Mouse (Mus musculus) intestine, postnatal 0 days (tissue): ENCODE results near the gene Rnf141. TPM values are rescaled to one million over a fixed set of nuclear protein-coding genes. Genes with fewer than 3 reads are reported as not detected.

Experiments
- ATAC-seq: fragments of 200-750 bp; cut with Nextera tagmentation; 2 replicates; pipeline ENCODE4 v1.8.0; 2017; ENCODE audit warnings: mild to moderate bottlenecking, moderate TSS enrichment, moderate library complexity
- H3K27ac ChIP-seq: fragments of 300-500 bp; sonication (generic); 2 replicates; pipeline ENCODE4 v1.5.1; 2014; ENCODE audit warnings: mild to moderate bottlenecking, low read depth, low read length, moderate library complexity
- H3K27me3 ChIP-seq: fragments of 300-500 bp; sonication (generic); replicated peaks from 2 replicates; pipeline ENCODE4 v1.6.1; 2014; ENCODE audit warnings: low read length, mixed read lengths; ENCODE audit not compliant: control insufficient read depth, insufficient read depth
- H3K36me3 ChIP-seq: fragments of 300-500 bp; sonication (generic); 2 replicates; pipeline ENCODE4 v1.6.1; 2014; ENCODE audit warnings: mild to moderate bottlenecking, moderate library complexity; ENCODE audit not compliant: control insufficient read depth, insufficient read depth
- H3K4me1 ChIP-seq: fragments of 300-500 bp; sonication (generic); replicated peaks from 2 replicates; pipeline ENCODE4 v1.6.1; 2014; ENCODE audit warnings: antibody characterized with exemption, low read length, mixed read lengths; ENCODE audit not compliant: control insufficient read depth, insufficient read depth
- H3K4me2 ChIP-seq: fragments of 300-500 bp; sonication (generic); replicated peaks from 2 replicates; pipeline ENCODE4 v1.6.1; 2014; ENCODE audit warnings: low read depth, mild to moderate bottlenecking, moderate library complexity
- H3K4me3 ChIP-seq: fragments of 300-500 bp; sonication (generic); 2 replicates; pipeline ENCODE4 v1.5.1; 2014; ENCODE audit warnings: low read depth, low read length
- H3K9ac ChIP-seq: fragments of 300-500 bp; sonication (generic); 2 replicates; pipeline ENCODE4 v1.6.1; 2014; ENCODE audit warnings: mild to moderate bottlenecking, low read depth, low read length
- H3K9me3 ChIP-seq: fragments of 300-500 bp; sonication (generic); 2 replicates; pipeline ENCODE4 v1.6.1; 2016; ENCODE audit warnings: mixed run types; ENCODE audit not compliant: control insufficient read depth
- CTCF ChIP-seq: sonication (generic); IDR thresholded peaks from 2 replicates; pipeline ENCODE4 v1.5.1; 2016; ENCODE audit warnings: low read depth, mild to moderate bottlenecking, control low read depth, antibody characterized with exemption, moderate library complexity
- WGBS: fragments of 180-500 bp; shearing (Covaris S2); extraction: QIAGEN DNeasy Blood & Tissue Kit; methylation state at CpG from one replicate; pipeline ENCODE4 v1.1.7; 2014; 5-methylcytosine and 5-hydroxymethylcytosine counted together
- polyA plus RNA-seq: library from polyadenylated mRNA; unstranded; fragments of >200 nt; fragmentation: Nextera tagmentation; extraction: Ambion mirVana; gene quantifications from 2 replicates; pipeline ENCODE4 v1.2.1, GENCODE M21; 2015

Gene Rnf141
- polyA plus RNA-seq, 1 experiment from 2014 or later, result 31.0 TPM

DNA sequence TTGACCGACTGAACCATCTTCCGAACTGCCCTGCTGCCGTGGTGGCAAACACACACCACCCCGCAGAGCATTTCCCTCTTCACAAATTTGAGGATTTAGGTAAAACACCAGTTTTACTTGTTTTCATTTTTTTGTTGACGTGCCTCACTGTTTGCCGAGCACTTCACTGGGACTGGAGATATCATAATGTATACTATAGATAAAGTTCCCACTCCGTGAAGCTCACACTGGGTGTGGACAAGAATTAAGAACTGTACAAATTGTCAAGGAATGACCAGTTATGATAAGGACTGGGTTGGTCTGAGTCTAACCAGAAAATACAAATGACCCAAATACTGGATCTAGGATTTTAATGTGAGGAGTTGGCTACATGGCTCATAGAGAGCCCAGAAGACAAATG, 65.3 kb downstream of the Rnf141 start:
- Histone ChIP-seq H3K9me3 (no peaks in the 10 kb centered on the region), H3K9ac (no peak overlapping the region), H3K27ac (no peak overlapping the region), H3K4me2 (no peak overlapping the region), H3K4me3 (no peak overlapping the region), H3K27me3 (no peaks in the 10 kb centered on the region), H3K36me3 (peaks cover 3% of the 10 kb centered on the region; the same call in 1 of the 2 replicates), H3K4me1 (peaks cover 6% of the 10 kb centered on the region)
- ATAC-seq, result no peak
- TF ChIP-seq CTCF, result no peak
- WGBS, result 79% methylated on average over 7 of the region's 7 CpGs

DNA sequence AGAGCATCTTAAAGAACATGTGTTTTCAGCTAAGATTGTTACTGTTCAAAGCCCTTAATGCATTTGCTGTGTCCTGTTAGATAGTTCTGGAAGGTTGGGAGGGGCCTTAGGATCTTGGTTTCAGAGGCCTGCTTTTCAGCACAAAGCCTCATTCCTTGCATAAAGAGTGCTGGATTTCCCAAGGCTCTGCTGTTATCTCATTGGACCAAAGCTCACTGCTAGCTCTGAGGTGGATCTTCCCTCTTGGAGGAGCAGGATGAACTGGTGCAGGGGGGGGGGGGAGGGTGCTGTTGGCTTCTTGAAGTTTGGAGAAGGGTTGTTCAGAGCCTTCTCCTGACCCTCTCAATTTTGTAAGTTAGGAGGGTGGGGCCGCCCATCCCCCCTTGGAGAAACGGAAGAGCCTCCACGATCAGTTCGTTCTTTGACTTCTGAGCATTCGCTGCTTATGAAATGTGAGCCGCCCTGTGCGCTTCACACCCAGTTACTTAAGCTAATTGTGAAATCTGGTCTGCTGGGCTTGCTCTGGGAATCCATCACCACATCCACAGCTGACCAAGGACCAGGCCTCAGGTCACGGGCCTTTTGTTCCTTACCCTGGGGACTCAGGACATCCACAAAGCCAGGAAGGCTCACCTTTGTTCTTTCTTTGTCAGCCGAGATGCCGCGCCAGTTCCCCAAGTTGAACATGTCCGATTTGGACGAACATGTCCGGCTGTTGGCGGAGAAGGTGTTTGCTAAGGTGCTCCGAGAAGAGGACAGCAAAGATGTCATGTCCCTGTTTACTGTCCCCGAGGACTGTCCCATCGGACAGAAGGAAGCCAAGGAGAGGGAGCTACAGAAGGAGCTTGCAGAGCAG, 66.9 kb downstream of the Rnf141 start:
- H3K9ac ChIP-seq, result no peak overlapping the region
- H3K36me3 ChIP-seq, result peaks cover 3% of the 10 kb centered on the region; the same call in 1 of the 2 replicates
- no peak for TF ChIP-seq CTCF
- ATAC-seq, result no peak
- peaks cover 6% of the 10 kb centered on the region for H3K4me1 ChIP-seq
- no peaks in the 10 kb centered on the region for H3K27me3 ChIP-seq
- H3K4me3 ChIP-seq, result no peak overlapping the region
- 86% methylated on average over 18 of the region's 18 CpGs for WGBS
- H3K9me3 ChIP-seq, result no peaks in the 10 kb centered on the region
- no peak overlapping the region for H3K4me2 ChIP-seq
- H3K27ac ChIP-seq, result no peak overlapping the region

DNA sequence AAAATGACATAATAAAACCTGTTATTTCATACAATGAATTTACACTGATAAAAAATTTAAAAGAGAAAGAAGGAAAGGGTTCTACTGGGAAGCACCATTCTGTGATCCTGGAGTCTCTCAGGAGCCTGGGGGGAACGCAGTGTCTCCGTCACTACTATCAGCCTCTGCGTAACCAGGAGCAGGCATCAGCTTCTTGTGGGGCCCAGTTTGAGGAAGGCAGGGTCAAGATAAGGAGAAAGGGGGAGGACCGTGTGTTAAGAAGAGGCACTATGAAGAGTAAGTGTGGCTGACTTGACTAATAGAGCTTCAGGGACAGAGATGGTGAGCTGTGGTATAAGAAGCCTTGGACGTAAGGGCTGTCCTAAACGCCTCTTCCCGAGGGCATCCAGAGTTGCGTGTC, 69.6 kb downstream of the Rnf141 start:
- Histone ChIP-seq H3K27ac (no peak overlapping the region), H3K9ac (no peak overlapping the region), H3K27me3 (no peaks in the 10 kb centered on the region), H3K4me2 (no peak overlapping the region), H3K4me3 (no peak overlapping the region), H3K4me1 (peaks cover 5% of the 10 kb centered on the region), H3K9me3 (no peaks in the 10 kb centered on the region), H3K36me3 (peaks cover 3% of the 10 kb centered on the region; the same call in 1 of the 2 replicates)
- no peak for TF ChIP-seq CTCF
- ATAC-seq, result no peak
- WGBS, result 69% methylated on average over 8 of the region's 8 CpGs

DNA sequence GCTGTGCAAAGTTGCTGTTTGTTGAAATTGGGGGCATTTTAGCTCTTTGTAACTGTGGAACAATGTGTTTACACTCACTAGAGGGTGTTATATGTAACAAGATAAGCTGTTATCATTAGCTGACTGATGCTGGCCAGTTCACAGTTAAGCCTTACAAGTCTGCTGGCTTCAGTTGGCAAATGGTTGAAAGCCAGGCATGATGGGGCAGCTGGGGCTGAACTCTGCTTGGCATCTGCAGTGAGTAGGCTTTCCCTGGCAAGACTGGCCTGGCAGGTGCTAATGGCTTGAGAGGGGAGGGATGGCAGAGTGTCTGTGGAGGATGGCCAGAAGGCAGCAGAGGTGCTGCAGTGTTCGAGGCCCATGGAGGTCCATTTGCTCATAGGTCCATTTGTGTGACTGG, 70.2 kb downstream of the Rnf141 start:
- H3K4me1 ChIP-seq, result peaks cover 5% of the 10 kb centered on the region
- H3K27ac ChIP-seq, result 0 out of 2 replicates have a peak overlapping the region, but pooled peaks have one; percentile 11
- no peak for ATAC-seq
- peaks cover 3% of the 10 kb centered on the region; the same call in 1 of the 2 replicates for H3K36me3 ChIP-seq
- peak overlapping the region; percentile 35; the same call in 1 of the 2 replicates for H3K4me2 ChIP-seq
- no peak for TF ChIP-seq CTCF
- no peak overlapping the region for H3K9ac ChIP-seq
- H3K9me3 ChIP-seq, result no peaks in the 10 kb centered on the region
- H3K4me3 ChIP-seq, result no peak overlapping the region
- 86% methylated on average over 1 of the region's 1 CpGs for WGBS
- H3K27me3 ChIP-seq, result no peaks in the 10 kb centered on the region

DNA sequence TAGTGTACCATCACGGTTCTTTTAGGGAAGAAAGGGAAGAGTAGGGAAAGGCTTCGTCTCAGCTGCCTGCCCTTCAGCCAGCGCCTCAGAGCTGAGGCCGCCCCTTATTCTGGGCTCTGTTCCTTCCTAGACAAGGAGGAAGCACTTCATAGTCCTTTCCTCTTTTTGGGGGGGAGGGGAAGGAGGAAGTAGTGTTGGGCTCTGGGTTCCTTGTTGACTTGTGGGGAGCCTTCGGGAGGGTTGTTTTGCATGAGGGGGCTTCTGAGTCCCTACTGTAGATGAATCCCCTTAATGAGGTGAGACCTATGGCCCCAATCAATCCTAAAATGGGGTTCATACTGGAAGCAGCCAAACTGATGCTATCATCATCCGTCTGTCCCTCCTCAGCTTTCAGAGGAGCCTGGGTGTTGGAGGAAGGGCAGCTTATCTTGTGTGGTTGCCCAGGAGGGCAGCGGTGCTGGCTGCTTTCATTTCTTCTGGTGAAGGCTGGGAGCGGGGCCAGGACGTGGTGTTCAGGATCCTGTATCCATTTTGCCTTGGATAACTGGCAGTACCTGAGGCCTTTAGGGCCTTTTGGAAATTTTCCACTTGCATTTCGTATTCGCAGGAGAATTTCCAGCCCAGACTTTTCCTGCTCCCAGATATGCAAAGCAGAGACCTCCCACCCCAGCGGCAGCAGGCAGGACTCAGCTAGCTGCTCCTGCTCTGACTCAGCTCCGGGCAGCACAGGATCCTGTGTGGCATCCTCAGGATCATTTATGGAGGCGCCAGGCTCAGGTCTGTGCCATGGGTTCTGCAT, 70.9 kb downstream of the Rnf141 start:
- ATAC-seq, result no peak
- no peak for TF ChIP-seq CTCF
- Histone ChIP-seq H3K4me2 (peak overlapping the region; percentile 35), H3K27me3 (no peaks in the 10 kb centered on the region), H3K9me3 (no peaks in the 10 kb centered on the region), H3K9ac (no peak overlapping the region), H3K36me3 (peaks cover 3% of the 10 kb centered on the region; the same call in 1 of the 2 replicates), H3K4me1 (peaks cover 5% of the 10 kb centered on the region), H3K27ac (peak overlapping the region; percentile 11; the same call in 1 of the 2 replicates), H3K4me3 (0 out of 2 replicates have a peak overlapping the region, but pooled peaks have one; percentile 7)
- WGBS, result 39% methylated on average over 14 of the region's 14 CpGs

DNA sequence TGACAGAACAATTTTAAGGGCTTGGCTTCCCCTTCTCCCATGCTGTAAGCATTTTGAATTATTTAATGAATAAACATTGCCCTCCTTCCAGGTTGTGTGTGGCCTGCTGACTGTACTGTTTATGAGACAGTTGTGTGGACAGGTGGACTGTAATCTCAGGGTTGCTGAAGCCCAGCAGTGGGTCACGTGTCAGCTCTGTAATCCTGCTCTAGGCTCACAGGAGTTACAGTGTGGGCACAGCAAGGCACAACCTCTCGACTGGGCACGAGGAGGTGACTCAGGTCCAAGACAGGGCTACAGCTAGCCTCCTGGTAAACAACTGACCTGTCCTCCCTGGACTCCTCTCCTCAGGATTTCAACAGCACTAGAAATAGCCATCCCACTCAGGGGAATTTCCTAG, 71.9 kb downstream of the Rnf141 start:
- no peak overlapping the region for H3K4me3 ChIP-seq
- no peaks in the 10 kb centered on the region for H3K9me3 ChIP-seq
- 69% methylated on average over 3 of the region's 3 CpGs for WGBS
- H3K4me2 ChIP-seq, result no peak overlapping the region
- H3K27ac ChIP-seq, result no peak overlapping the region
- peak; percentile 14; the same call in 1 of the 2 replicates for ATAC-seq
- H3K36me3 ChIP-seq, result no peaks in the 10 kb centered on the region
- no peaks in the 10 kb centered on the region for H3K27me3 ChIP-seq
- H3K4me1 ChIP-seq, result peaks cover 5% of the 10 kb centered on the region
- H3K9ac ChIP-seq, result no peak overlapping the region
- no peak for TF ChIP-seq CTCF
